Mouse (Mus musculus): ENCODE data around the gene Slc6a9.

Slc6a9 gene

DNA sequence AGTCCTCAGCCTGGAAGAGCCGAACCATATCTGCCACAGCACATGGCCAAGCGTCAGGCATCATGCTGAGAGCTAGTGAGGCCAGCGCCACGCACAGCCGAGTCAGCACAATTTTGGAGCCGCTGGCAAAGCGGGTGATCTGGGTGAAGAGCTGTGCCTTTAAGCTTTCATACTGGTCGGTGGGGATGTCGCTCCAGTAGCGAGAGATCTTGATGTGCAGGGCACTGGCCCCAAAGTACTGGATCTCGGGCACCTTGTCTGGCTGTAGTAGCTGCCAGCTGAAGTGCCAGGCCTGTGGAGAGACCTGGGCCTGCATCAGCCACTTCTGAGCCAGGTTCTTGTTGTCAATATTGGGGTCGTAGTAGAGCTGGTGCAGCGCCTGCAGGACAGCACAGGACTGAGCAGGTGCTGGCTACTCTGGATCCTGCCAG, 77.8 kb downstream of the Slc6a9 start:
- no peak for DNase-seq (ENCODE audit: low read depth, low spot score)

DNA sequence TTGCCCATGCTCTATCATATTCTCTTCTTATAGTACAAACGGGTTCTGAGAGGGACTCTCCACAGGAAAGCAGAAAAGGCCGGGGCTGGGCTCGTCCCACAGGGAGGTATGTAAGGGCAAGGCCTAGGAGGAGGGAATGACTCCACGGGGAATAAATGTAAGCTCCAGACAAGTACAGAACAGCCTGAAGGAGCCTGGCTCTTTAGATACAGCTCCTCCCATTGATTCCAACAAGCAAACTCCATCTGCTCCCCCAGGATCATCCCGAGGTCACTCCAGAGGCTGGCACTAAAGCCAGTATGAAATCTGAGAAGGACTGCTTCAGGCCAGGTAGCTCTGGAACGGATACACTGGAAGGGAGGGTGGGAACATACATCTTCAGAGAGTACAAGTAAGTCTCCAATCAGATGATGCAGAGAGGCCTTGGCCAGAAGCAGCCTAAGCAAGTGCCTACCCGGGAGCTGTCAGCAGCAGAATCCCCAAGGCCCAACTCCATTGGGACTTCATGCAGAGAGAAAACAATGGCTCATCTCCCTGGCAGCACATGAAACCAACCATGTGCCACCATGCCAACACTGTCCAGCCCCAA, 78.5 kb downstream of the Slc6a9 start:
- peak; percentile 47 for DNase-seq (ENCODE audit: low read depth, low spot score)

DNA sequence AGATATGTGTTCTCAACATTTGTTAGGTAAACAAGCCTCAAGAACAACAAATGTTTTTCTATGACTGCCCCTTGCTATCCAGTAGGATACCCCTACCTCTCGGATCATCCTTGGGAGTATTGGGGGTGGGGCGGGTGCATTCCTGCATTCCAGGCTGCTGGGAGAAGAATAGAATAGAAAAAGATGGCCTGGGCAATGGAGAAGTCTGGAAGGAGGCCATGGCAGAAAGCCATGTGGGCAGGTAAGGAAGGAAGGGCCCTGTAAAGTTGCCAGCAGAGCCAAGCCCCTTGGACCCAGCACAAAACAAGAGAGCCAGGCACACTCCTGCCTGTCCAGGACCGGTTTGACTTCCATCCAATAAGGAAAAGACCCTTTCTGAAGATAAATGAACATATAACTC, 79.1 kb downstream of the Slc6a9 start:
- DNase-seq (ENCODE audit: low read depth, low spot score) = no peak

GRCm38 (mm10) chr4:117914031-117914430, 79.7 kb downstream of the Slc6a9 start:
- DNase-seq (ENCODE audit: low read depth, low spot score) = peak; percentile 86

DNA sequence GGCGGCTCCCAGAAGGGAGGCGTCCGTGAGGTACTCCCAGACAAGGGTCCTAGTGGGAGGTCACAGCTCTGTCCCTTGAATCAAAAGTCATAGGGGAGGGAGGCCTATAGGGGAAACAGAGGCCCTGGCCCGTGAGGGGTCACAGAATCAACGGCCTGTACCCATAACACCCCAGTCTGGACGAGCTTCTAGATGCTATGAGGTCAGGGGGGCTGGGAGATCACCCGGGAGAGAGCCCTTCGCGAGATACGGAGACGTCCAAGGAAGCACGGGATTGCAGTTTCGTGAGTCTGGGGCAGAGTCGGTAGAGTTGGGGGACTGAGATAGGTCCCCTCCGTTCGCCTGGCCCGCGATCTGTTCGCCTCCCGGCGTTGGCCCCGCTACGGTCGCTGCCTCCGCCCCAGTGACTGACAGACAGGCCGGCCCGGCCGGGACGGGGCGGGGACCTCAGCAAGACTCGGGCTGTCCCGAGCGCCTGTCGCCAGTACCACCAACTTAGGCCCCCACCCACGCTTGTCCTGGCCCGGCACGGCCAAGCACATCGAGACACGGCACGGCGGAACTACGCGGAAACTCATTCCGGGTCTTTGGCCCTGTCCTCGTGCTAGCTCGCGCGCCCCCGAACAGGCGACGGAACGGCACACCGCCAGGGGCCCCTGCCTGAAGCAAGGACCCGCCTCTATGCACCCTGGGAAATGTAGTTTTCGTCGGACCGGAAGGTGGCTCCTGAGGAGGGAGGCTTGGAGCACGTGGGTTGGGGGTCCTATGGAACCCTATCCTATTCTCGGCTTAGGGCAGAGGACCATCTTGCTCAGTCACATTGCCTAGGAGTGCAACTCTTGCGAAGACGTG, 80.5 kb downstream of the Slc6a9 start, which contains the start of gene Ipo13:
Gene Ipo13, minus strand, starts transcription at position 409 of the 852 bp plus-strand sequence.
- DNase-seq (ENCODE audit: low read depth, low spot score) = peak; percentile 78

DNA sequence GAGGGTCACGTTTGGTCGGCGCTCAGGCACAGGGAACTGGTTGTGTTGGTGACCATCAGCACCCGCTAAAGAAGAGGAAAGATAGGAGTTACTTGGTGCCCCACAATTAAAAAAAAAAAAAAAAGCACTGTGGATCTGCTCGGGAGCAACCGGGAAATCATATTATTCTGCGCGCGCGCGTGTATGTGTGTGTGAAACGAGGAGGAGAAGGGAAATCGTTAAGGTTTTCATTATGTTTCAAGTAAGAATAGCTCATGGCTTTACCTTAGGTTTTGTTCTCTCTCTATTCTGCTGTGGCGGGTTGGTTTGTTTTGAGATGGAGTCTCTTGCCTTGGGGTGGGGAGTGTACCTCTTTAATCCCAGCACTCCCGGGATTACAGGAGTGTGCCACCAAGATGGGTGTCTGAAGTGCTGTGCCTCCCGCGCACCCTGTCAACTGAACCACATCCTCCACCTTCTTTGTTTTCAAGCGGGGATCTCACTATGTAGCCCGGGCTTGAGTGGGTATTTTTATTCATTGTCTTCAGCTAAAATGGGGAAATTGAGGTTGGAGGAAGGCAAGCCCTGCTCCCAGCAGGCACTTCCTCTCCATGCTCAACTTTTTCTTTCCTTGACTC, 81.3 kb downstream of the Slc6a9 start:
- DNase-seq (ENCODE audit: low read depth, low spot score) = no peak

DNA sequence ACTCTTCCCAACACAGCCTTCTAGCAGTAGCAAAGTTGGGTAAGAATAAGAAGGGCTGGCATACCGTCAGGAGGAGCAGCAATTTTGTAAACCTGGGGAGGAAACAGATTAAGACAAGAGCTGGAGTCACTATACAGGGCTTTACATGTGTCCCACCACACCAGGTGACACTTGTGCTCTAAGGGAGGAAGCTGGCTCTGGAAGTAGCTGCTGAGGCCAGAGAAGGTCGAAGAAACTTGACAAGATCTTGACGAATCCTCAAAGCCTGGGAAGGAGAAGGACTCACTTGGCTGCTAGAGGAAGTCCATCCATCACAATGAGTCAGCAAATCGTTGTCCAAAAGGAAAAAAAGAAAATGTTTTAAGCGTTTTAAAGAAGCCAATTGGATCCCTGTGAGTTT, 82.1 kb downstream of the Slc6a9 start:
- no peak for DNase-seq (ENCODE audit: low read depth, low spot score)

DNA sequence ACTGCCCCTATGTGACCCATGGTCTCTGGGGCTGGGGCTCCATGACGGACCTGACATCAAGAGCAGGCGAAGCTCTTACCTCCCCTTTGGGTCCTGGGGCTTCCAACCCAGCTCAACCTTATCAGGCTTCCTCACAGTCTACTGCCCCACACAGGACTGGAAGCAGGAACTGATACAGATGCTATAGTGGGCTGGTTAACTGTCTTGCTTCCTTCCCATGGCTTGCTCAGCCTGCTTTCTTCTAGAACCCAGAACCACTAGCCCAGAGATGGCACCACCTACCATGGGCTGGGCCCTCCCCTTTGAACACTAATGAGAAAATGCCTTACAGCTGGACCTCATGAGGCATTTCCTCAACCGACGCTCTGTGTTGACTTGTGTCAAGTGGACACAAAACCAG, 83.1 kb downstream of the Slc6a9 start:
- no peak for DNase-seq (ENCODE audit: low read depth, low spot score)

DNA sequence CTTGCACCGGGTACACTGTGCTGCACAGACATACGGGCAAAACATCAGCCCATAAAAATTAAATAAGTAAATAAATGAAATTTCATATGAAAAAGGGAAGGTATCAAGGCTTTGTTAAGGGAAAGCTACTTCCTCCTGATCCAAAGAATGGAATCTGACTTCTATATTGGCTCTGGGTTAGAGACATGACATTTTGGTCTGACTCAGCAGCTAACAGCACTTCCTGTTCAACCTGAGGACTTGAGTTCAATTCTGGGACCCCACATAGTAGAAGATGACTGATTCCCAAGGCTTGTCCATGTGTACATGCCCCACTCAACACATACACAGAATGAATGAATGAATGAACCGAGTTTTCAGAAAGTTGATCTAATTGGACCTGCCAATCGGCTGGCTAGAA, 83.5 kb downstream of the Slc6a9 start:
- DNase-seq (ENCODE audit: low read depth, low spot score) = no peak

DNA sequence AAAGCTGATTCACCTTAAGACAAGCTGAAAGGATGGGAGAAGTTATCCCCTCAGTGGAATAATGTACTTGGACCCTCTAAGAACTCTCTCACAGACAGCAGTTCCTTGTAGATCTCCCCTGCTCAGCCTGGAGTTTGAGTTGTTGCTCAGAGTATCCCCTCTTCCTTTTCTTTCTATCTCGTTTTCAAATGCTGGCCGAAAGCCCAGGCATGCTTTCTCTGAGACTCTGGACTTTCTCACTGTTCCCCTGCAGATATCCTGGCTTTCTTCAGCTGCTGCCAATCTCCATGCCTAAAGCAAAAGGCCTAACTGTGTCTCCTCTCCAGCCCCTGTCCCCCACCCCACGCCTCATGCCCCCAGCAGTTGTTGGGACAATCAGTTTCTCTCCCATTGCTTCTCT, 84.0 kb downstream of the Slc6a9 start:
- DNase-seq (ENCODE audit: low read depth, low spot score) = no peak

- no peak for DNase-seq (ENCODE audit: low read depth, low spot score)
These were observed 84.5 kb downstream of the Slc6a9 start for GRCm38 (mm10) chr4:117918762-117919161.

DNA sequence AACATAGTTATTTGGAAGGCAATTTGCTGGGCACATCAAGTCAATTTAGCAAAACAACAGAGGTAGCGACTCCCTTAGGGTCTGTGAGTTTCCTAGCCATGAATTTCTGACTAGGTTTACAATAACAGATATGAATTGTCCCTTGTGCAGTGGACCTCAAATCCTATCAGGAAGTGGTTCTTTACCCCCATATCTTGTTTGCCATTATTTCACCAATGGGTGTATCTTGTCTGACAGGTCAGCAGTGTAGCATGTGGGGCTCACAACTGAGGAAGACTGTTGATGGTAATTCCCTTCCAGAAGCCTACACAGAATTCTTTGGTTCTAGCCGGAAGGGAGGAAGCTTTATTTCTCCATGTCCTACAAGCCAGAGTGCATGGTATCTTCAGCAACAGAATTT, 87.1 kb downstream of the Slc6a9 start:
- DNase-seq (ENCODE audit: low read depth, low spot score) = no peak

DNA sequence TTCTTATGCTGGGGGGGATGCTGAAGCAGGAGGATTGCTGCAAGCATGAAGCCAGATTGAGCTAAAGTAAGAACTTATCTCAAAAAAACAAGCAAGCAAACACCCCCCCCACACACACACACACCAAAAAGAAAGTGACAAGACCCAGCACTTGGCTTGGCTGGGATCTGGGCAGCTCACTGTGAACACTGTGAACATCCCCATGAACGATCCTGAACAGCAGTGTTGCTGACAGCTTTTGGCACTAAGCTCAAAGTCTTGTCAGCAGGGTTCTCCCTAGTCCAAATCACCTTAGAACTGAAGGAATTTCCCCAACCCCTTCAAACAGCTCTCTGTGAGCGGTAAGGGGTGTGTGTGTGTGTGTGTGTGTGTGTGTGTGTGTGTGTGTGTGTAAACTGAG, 89.1 kb downstream of the Slc6a9 start:
- DNase-seq (ENCODE audit: low read depth, low spot score) = no peak
